Mouse (Mus musculus): Measurements from ENCODE around the gene Desi1. TPM values are rescaled to one million over a fixed set of nuclear protein-coding genes. Genes with fewer than 3 reads are reported as not detected.

Gene Desi1
- total and polyA plus RNA-seq, 3 experiments: 10.0 to 47.3 (median 10.9) TPM

DNA sequence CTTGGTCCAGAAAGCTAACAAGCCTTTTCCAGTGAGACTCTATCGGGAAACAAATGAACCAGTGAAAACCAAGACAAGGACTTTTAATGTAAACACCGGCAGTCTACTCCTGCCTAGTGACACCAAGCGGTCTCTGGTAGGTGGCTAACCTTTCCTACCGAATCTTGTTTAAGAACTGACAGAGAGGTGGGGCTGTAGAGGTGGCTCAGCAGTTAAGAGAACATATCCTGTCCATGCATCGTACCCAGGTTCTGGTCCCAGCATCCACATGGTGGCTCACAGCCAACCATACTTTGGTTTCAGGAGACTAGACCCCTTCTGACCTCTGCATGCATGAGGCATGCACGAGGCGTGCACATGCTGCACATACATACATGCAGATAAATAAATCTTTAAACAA lies 6.4 kb downstream of the Desi1 start:
- peaks cover 6 to 38% of the 10 kb centered on the region in 2 experiments for H3K4me1 ChIP-seq (ENCODE audit: control insufficient read depth in 1 of 2, insufficient read depth in 2 of 2)
- H3K4me3 ChIP-seq (replicated peaks in 1 of 3; ENCODE audit: low read depth in 2 of 3, low read length in 2 of 3, poor library complexity in 1 of 3): no peak overlapping the region
- H3K9ac ChIP-seq (ENCODE audit: insufficient read depth, low read depth): no peak overlapping the region
- peak overlapping the region; percentile 79 for H3K27ac ChIP-seq (ENCODE audit: insufficient read depth, low read depth)
- H3K4me2 ChIP-seq (ENCODE audit: insufficient read depth, low read depth, poor library complexity, severe bottlenecking): 0 out of 2 replicates have a peak overlapping the region, but pooled peaks have one; percentile 9
- no peaks in the 10 kb centered on the region for H3K9me3 ChIP-seq (replicated peaks; ENCODE audit: low read length)
- no peaks in the 10 kb centered on the region for H3K79me2 ChIP-seq (replicated peaks; ENCODE audit: control insufficient read depth, extremely low read depth, insufficient read depth, poor library complexity, severe bottlenecking)
- in situ Hi-C loops (cut with MboI; ENCODE audit: low pct_ligation_motif_present, low pct_unique_long_range_greater_than_20kb, low sequenced_read_pairs) (no loop called here), dilution Hi-C loops (cut with MboI; ENCODE audit: extremely low pct_ligation_motif_present, extremely low pct_unique_long_range_greater_than_20kb, low sequenced_read_pairs) (no loop called here)
- H3K27me3 ChIP-seq (replicated peaks): no peaks in the 10 kb centered on the region
- H3K36me3 ChIP-seq (replicated peaks in 1 of 2; ENCODE audit: control insufficient read depth in 1 of 2, insufficient read depth in 1 of 2, low read length in 1 of 2): peaks cover 74 to 96% of the 10 kb centered on the region in 2 experiments
- no peak for TF ChIP-seq ELF1 (IDR thresholded peaks at IDR 0.05; ENCODE audit: low read depth, low read length)
- no peak for TF ChIP-seq ZKSCAN1 (IDR thresholded peaks at IDR 0.05; ENCODE audit: borderline replicate concordance, low read depth, low read length)
- TF ChIP-seq RCOR1 (conservative IDR thresholded peaks at IDR 0.05; ENCODE audit: low read depth, low read length): no peak
- no peak for TF ChIP-seq MAFK (IDR thresholded peaks at IDR 0.05; ENCODE audit: insufficient replicate concordance, low read length)
- no peak for TF ChIP-seq PAX5 (IDR thresholded peaks at IDR 0.05; ENCODE audit: low read length)
- no peak for TF ChIP-seq TCF12 (IDR thresholded peaks at IDR 0.05; ENCODE audit: low read depth, low read length)
- TF ChIP-seq MEF2A (IDR thresholded peaks at IDR 0.05; ENCODE audit: borderline replicate concordance, low read depth, low read length): no peak
- TF ChIP-seq GABPA (IDR thresholded peaks at IDR 0.05; ENCODE audit: insufficient replicate concordance, low read depth, low read length): no peak
- TF ChIP-seq EP300 (IDR thresholded peaks at IDR 0.05; ENCODE audit: low read length): no peak
- TF ChIP-seq BHLHE40 (IDR thresholded peaks at IDR 0.05; ENCODE audit: low read depth, low read length): no peak
- TF ChIP-seq KAT2A (IDR thresholded peaks at IDR 0.05; ENCODE audit: insufficient replicate concordance, low read length): no peak
- TF ChIP-seq HCFC1 (IDR thresholded peaks at IDR 0.05; ENCODE audit: low read depth, low read length): no peak
- TF ChIP-seq RAD21 (IDR thresholded peaks at IDR 0.05; ENCODE audit: low read depth, low read length): no peak
- TF ChIP-seq CHD1 (IDR thresholded peaks at IDR 0.05; ENCODE audit: low read depth, low read length): no peak
- DNase-seq (ENCODE audit: extremely low read depth): no peak

DNA sequence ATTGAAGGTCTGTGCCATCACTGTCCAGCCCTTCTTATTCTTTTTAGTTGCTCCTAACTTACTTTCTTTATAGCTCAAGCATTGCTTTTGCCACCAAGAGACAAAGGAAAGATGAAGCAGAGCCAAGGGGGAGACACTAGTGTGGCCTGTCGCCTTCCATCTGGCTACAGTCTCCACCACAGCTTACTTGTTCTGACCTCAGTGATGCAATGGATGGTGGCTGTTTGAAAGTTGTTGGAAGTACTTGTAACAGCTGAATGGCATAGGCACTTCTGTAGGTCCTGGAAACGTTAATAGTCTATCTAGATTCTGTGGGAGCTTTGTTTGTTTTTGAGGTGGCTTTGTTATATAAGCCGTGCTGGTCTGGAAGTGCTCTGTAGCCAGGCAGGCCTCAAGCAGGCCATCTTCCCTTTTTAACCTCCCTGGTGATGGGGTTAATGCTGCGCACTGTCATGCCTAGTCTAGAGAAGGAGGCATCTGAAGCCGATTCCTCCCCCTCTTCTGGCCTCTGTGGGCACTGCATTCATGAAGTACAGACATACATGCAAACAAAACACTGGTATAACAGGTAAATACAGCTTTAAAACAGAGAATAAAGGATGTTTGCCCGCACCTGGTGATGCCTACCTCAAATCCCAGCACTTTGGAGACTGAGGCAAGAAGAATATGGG lies 9.6 kb downstream of the Desi1 start:
- no peak overlapping the region for H3K27ac ChIP-seq (ENCODE audit: insufficient read depth, low read depth)
- dilution Hi-C loops (cut with MboI; ENCODE audit: extremely low pct_ligation_motif_present, extremely low pct_unique_long_range_greater_than_20kb, low sequenced_read_pairs): no loop called here

More for the DNA sequence above, 9.6 kb downstream of the Desi1 start:
- in situ Hi-C loops (cut with MboI; ENCODE audit: low pct_ligation_motif_present, low pct_unique_long_range_greater_than_20kb, low sequenced_read_pairs): no loop called here
- H3K36me3 ChIP-seq (replicated peaks in 1 of 2; ENCODE audit: control insufficient read depth in 1 of 2, insufficient read depth in 1 of 2, low read length in 1 of 2): peaks cover 59 to 91% of the 10 kb centered on the region in 2 experiments
- H3K4me2 ChIP-seq (ENCODE audit: insufficient read depth, low read depth, poor library complexity, severe bottlenecking): no peak overlapping the region
- H3K9ac ChIP-seq (ENCODE audit: insufficient read depth, low read depth): no peak overlapping the region
- no peak for DNase-seq (ENCODE audit: extremely low read depth)
- H3K4me1 ChIP-seq (ENCODE audit: control insufficient read depth in 1 of 2, insufficient read depth in 2 of 2): peaks cover 6 to 47% of the 10 kb centered on the region in 2 experiments
- TF ChIP-seq E2F4 (IDR thresholded peaks at IDR 0.05; ENCODE audit: insufficient replicate concordance, low read depth, low read length) (no peak), TBP (conservative IDR thresholded peaks at IDR 0.05; ENCODE audit: low read depth, low read length) (no peak), BHLHE40 (IDR thresholded peaks at IDR 0.05; ENCODE audit: low read depth, low read length) (no peak)
- no peaks in the 10 kb centered on the region for H3K27me3 ChIP-seq (replicated peaks)
- no peaks in the 10 kb centered on the region for H3K79me2 ChIP-seq (replicated peaks; ENCODE audit: control insufficient read depth, extremely low read depth, insufficient read depth, poor library complexity, severe bottlenecking)
- no peak overlapping the region for H3K4me3 ChIP-seq (replicated peaks in 1 of 3; ENCODE audit: low read depth in 2 of 3, low read length in 2 of 3, poor library complexity in 1 of 3)
- peaks cover 2% of the 10 kb centered on the region for H3K9me3 ChIP-seq (replicated peaks; ENCODE audit: low read length)

Measured in CH12.LX (cell line).